Mouse (Mus musculus) heart, adult 2 months (tissue): ENCODE measurements around the gene Ttc39d. TPM values are rescaled to one million over a fixed set of nuclear protein-coding genes. Genes with fewer than 3 reads are reported as not detected.

ENCODE experiments used
- DNase-seq, 2 experiments: peaks; one replicate each; pipeline ENCODE4 v3.0.0; 2021
- H3K27ac ChIP-seq: fragments of 200-600 bp; 2 replicates; pipeline ENCODE4 v1.8.1; 2022
- H3K27me3 ChIP-seq: fragments of 200-500 bp; 2 replicates; pipeline ENCODE4 v1.6.1; 2012; ENCODE audit warnings: mild to moderate bottlenecking, low read length, inconsistent platforms, mixed read lengths; ENCODE audit not compliant: control insufficient read depth, insufficient read depth
- H3K36me3 ChIP-seq: fragments of 200-500 bp; 2 replicates; pipeline ENCODE4 v1.6.1; 2012; ENCODE audit warnings: low read length, inconsistent platforms; ENCODE audit not compliant: control insufficient read depth, insufficient read depth
- H3K4me1 ChIP-seq: fragments of 200-500 bp; 2 replicates; pipeline ENCODE4 v1.6.1; 2011; ENCODE audit warnings: low read length; ENCODE audit not compliant: control insufficient read depth, insufficient read depth
- H3K4me3 ChIP-seq: fragments of 200-600 bp; 2 replicates; pipeline ENCODE4 v1.8.1; 2022
- H3K79me2 ChIP-seq: fragments of 200-500 bp; replicated peaks from 2 replicates; pipeline ENCODE4 v1.6.1; 2012; ENCODE audit warnings: mild to moderate bottlenecking, inconsistent platforms, low read length, moderate library complexity, mixed read lengths; ENCODE audit not compliant: control insufficient read depth, insufficient read depth
- H3K9ac ChIP-seq: fragments of 200-500 bp; 2 replicates; pipeline ENCODE4 v1.6.1; 2012; ENCODE audit warnings: low read depth, mild to moderate bottlenecking, control low read depth, inconsistent platforms, low read length, mixed read lengths
- CTCF ChIP-seq: fragments of 200-600 bp; IDR thresholded peaks from 2 replicates; pipeline ENCODE4 v1.8.1; 2022; ENCODE audit warnings: antibody characterized with exemption, mild to moderate bottlenecking, moderate library complexity
- EP300 ChIP-seq: fragments of 200-500 bp; IDR thresholded peaks from 2 replicates; pipeline ENCODE4 v1.6.1; 2011; ENCODE audit warnings: low read depth, low read length, control low read depth; ENCODE audit not compliant: insufficient read depth
- POLR2A ChIP-seq: fragments of 200-500 bp; IDR thresholded peaks from 2 replicates; pipeline ENCODE4 v1.6.1; 2011; ENCODE audit warnings: mild to moderate bottlenecking, low read depth, low read length, control low read depth; ENCODE audit not compliant: insufficient read depth
- WGBS: fragments of 180-500 bp; shearing (Covaris S2); methylation state at CpG from one replicate; pipeline ENCODE4 v1.1.7; 2018; 5-methylcytosine and 5-hydroxymethylcytosine counted together
- intact Hi-C: fragments of 180-260 bp; cut with DNase I; formaldehyde crosslinking; loops from one replicate; pipeline ENCODE4 v1.15.1; 2025
- polyA plus RNA-seq: library from polyadenylated mRNA; depleted of rRNA; stranded (reverse); fragments of >200 nt; gene quantifications from 2 replicates; pipeline ENCODE4 v1.2.3, GENCODE M21; 2012
- total RNA-seq, 2 experiments: library from RNA; stranded (reverse); gene quantifications; 2 replicates each; pipeline ENCODE4 v1.2.3; 2021

The Ttc39d gene
- total and polyA plus RNA-seq, 3 experiments = 0.10 to 0.18 TPM; not detected in 1

DNA sequence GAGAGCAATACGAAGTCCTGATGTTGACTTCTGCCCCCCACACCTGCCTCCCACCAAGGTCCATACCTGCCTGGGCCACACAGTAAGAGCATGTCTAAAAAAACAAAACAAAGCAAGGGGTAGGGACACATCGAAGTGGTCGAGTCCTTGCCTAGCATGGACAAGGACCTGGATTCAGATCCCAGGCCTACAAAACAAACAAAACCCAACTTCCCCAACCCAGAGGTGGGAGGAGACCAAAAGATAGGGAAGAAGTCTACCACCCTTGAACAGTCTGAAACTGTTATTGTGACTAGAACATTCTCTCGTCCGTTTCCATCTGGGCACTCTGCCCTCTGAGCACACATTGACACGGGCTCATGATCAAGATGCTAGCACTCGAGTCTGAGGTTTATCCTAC lies 27.1 kb downstream of the Ttc39d start:
- TF ChIP-seq POLR2A = no peak
- no peak for TF ChIP-seq CTCF
- no peak for TF ChIP-seq EP300
- Histone ChIP-seq H3K27ac (no peak overlapping the region), H3K9ac (no peak overlapping the region), H3K79me2 (no peaks in the 10 kb centered on the region), H3K4me1 (no peaks in the 10 kb centered on the region), H3K4me3 (no peak overlapping the region), H3K36me3 (no peaks in the 10 kb centered on the region), H3K27me3 (no peaks in the 10 kb centered on the region)
- intact Hi-C loops = no loop called here
- DNase-seq = no peak
- 73% methylated on average over 7 of the region's 7 CpGs for WGBS

DNA sequence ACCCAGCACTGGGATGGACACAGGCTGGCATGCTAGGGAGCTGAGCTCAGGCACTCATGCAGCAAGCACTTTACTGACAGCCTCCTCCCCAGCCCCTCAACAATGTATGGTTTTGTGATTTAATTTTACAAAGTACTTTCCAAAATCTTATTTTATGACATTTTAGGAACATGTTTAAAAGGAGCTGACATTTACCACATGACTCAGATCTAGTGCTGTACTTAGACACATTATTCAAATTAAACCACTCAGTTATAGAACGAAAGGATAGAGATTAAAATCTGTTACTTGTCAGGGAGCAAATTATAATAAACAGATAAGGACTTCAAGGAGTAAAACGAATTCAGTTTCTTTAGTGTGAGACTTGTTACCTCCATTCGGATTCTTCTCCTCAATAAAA lies 28.2 kb downstream of the Ttc39d start:
- H3K4me3 ChIP-seq = no peak overlapping the region
- H3K9ac ChIP-seq = no peak overlapping the region
- H3K36me3 ChIP-seq = no peaks in the 10 kb centered on the region
- DNase-seq = no peak
- WGBS = 81% methylated on average over 3 of the region's 3 CpGs
- H3K4me1 ChIP-seq = no peaks in the 10 kb centered on the region
- H3K79me2 ChIP-seq = no peaks in the 10 kb centered on the region
- intact Hi-C loops = no loop called here
- no peaks in the 10 kb centered on the region for H3K27me3 ChIP-seq
- TF ChIP-seq EP300 = no peak
- TF ChIP-seq POLR2A = no peak
- no peak for TF ChIP-seq CTCF
- H3K27ac ChIP-seq = no peak overlapping the region

GRCm38 (mm10) chr17:80236805-80237204 lies 29.5 kb downstream of the Ttc39d start:
- no peaks in the 10 kb centered on the region for H3K4me1 ChIP-seq
- 97% methylated on average over 3 of the region's 3 CpGs for WGBS
- no peaks in the 10 kb centered on the region for H3K27me3 ChIP-seq
- no peak for DNase-seq
- no peak overlapping the region for H3K4me3 ChIP-seq
- TF ChIP-seq CTCF (no peak), EP300 (no peak), POLR2A (no peak)
- intact Hi-C loops = no loop called here
- no peak overlapping the region for H3K9ac ChIP-seq
- H3K79me2 ChIP-seq = no peaks in the 10 kb centered on the region
- no peak overlapping the region for H3K27ac ChIP-seq
- no peaks in the 10 kb centered on the region for H3K36me3 ChIP-seq

DNA sequence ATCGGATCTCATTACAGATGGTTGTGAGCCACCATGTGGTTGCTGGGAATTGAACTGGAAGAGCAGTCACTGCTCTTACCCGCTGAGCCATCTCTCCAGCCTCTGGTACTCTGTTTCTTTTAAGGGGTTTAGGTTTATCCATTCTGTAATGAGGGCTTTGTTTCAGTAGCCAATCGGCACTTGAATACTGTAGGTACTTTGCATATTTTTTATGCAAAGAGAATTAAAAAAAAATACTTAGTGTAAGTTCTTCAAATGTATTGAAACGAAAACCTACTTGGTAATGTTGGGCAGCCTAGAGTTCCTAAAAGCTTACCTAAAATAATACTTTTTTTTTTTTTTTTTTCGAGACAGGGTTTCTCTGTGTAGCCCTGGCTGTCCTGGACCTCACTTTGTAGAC lies 30.2 kb downstream of the Ttc39d start:
- TF ChIP-seq CTCF = no peak
- TF ChIP-seq EP300 = no peak
- no peak for TF ChIP-seq POLR2A
- no peak for DNase-seq
- no peaks in the 10 kb centered on the region for H3K79me2 ChIP-seq
- intact Hi-C loops = no loop called here
- H3K27me3 ChIP-seq = no peaks in the 10 kb centered on the region
- no peak overlapping the region for H3K4me3 ChIP-seq
- H3K4me1 ChIP-seq = no peaks in the 10 kb centered on the region
- no peaks in the 10 kb centered on the region for H3K36me3 ChIP-seq
- no peak overlapping the region for H3K9ac ChIP-seq
- WGBS = 87% methylated on average over 5 of the region's 5 CpGs
- H3K27ac ChIP-seq = no peak overlapping the region

- H3K4me1 ChIP-seq = no peaks in the 10 kb centered on the region
- TF ChIP-seq CTCF = no peak
- no peak for TF ChIP-seq EP300
- no peak for TF ChIP-seq POLR2A
- H3K9ac ChIP-seq = no peak overlapping the region
- WGBS = 91% methylated on average over 9 of the region's 9 CpGs
- no peaks in the 10 kb centered on the region for H3K27me3 ChIP-seq
- H3K79me2 ChIP-seq = no peaks in the 10 kb centered on the region
- H3K36me3 ChIP-seq = no peaks in the 10 kb centered on the region
- DNase-seq = no peak
- no peak overlapping the region for H3K4me3 ChIP-seq
- H3K27ac ChIP-seq = no peak overlapping the region
- intact Hi-C loops = no loop called here
These were observed 34.3 kb downstream of the Ttc39d start for GRCm38 (mm10) chr17:80241594-80241993.

GRCm38 (mm10) chr17:80243116-80243515 lies 35.9 kb downstream of the Ttc39d start:
- no peak for DNase-seq
- TF ChIP-seq EP300 (no peak), POLR2A (no peak), CTCF (no peak)
- Histone ChIP-seq H3K4me3 (no peak overlapping the region), H3K27me3 (no peaks in the 10 kb centered on the region), H3K9ac (no peak overlapping the region), H3K4me1 (no peaks in the 10 kb centered on the region), H3K36me3 (no peaks in the 10 kb centered on the region), H3K79me2 (no peaks in the 10 kb centered on the region), H3K27ac (no peak overlapping the region)
- 70% methylated on average over 13 of the region's 13 CpGs for WGBS
- intact Hi-C loops = no loop called here
